Mouse (Mus musculus): Measurements from ENCODE around the gene Abhd6.

GRCm38 (mm10) chr14:7963160-7963559 is 39.5 kb upstream of the Abhd6 start:
- TF ChIP-seq TAL1 (conservative IDR thresholded peaks at IDR 0.05; ENCODE audit: low read depth, low read length) (no peak), GATA2 (IDR thresholded peaks at IDR 0.05; ENCODE audit: borderline replicate concordance, low read depth, low read length) (no peak), CTCF (IDR thresholded peaks at IDR 0.05; ENCODE audit: low read depth, low read length) (no peak), GATA1 (IDR thresholded peaks at IDR 0.05; ENCODE audit: borderline replicate concordance, low read length) (no peak)
